Mouse (Mus musculus) intestine, embryonic 15.5 days (tissue): Measurements from ENCODE around the gene Pole2. TPM values are rescaled to one million over a fixed set of nuclear protein-coding genes. Genes with fewer than 3 reads are reported as not detected.

Experiments used
- ATAC-seq: fragments of 200-750 bp; cut with Nextera tagmentation; 2 replicates; pipeline ENCODE4 v1.8.0; 2017; ENCODE audit warnings: moderate TSS enrichment, moderate library complexity
- H3K27ac ChIP-seq: fragments of 300-500 bp; sonication (generic); 2 replicates; pipeline ENCODE4 v1.5.1; 2015; ENCODE audit warnings: mild to moderate bottlenecking, inconsistent platforms
- H3K27me3 ChIP-seq: fragments of 300-500 bp; sonication (generic); replicated peaks from 2 replicates; pipeline ENCODE4 v1.6.1; 2015; ENCODE audit warnings: inconsistent platforms
- H3K36me3 ChIP-seq: fragments of 300-500 bp; sonication (generic); 2 replicates; pipeline ENCODE4 v1.6.1; 2015; ENCODE audit warnings: inconsistent platforms
- H3K4me1 ChIP-seq: fragments of 300-500 bp; sonication (generic); replicated peaks from 2 replicates; pipeline ENCODE4 v1.6.1; 2015; ENCODE audit warnings: inconsistent platforms
- H3K4me2 ChIP-seq: fragments of 300-500 bp; sonication (generic); replicated peaks from 2 replicates; pipeline ENCODE4 v1.6.1; 2015; ENCODE audit warnings: mild to moderate bottlenecking, inconsistent platforms
- H3K4me3 ChIP-seq: fragments of 300-500 bp; sonication (generic); replicated peaks from 2 replicates; pipeline ENCODE4 v1.5.1; 2015; ENCODE audit warnings: inconsistent platforms
- H3K9ac ChIP-seq: fragments of 300-500 bp; sonication (generic); 2 replicates; pipeline ENCODE4 v1.6.1; 2015; ENCODE audit warnings: inconsistent platforms
- H3K9me3 ChIP-seq: fragments of 300-500 bp; sonication (generic); 2 replicates; pipeline ENCODE4 v1.6.1; 2016; ENCODE audit warnings: inconsistent platforms
- WGBS: fragments of 180-500 bp; shearing (Covaris S2); methylation state at CpG from one replicate; pipeline ENCODE4 v1.1.7; 2015; 5-methylcytosine and 5-hydroxymethylcytosine counted together
- polyA plus RNA-seq: library from polyadenylated mRNA; unstranded; fragments of >200 nt; fragmentation: Nextera tagmentation; extraction: Ambion mirVana; gene quantifications from 2 replicates; pipeline ENCODE4 v1.2.1, GENCODE M21; 2015

Pole2 gene
- polyA plus RNA-seq, 1 experiment from 2014 or later, result 25.9 TPM

- Histone ChIP-seq H3K9ac (peak overlapping the region; percentile 92), H3K27ac (no peak overlapping the region), H3K27me3 (no peaks in the 10 kb centered on the region), H3K9me3 (no peaks in the 10 kb centered on the region), H3K4me1 (peaks cover 10% of the 10 kb centered on the region; the same call in 1 of the 2 replicates), H3K4me3 (peak overlapping the region; percentile 82), H3K36me3 (0 out of 2 replicates have a peak, but pooled peaks cover 4% of the 10 kb centered on the region), H3K4me2 (peak overlapping the region; percentile 90)
- 70% methylated on average over 7 of the region's 7 CpGs for WGBS
- no peak for ATAC-seq
These were observed 42.6 kb downstream of the Pole2 start for GRCm38 (mm10) chr12:69185371-69185770.

- no peaks in the 10 kb centered on the region for H3K9me3 ChIP-seq
- no peaks in the 10 kb centered on the region for H3K36me3 ChIP-seq
- peak overlapping the region; percentile 92 for H3K9ac ChIP-seq
- no peaks in the 10 kb centered on the region for H3K27me3 ChIP-seq
- H3K4me2 ChIP-seq, result peak overlapping the region; percentile 90
- WGBS, result 2% methylated on average over 86 of the region's 86 CpGs
- peak overlapping the region; percentile 82 for H3K4me3 ChIP-seq
- ATAC-seq, result peak; percentile 71
- peak overlapping the region; percentile 88 for H3K27ac ChIP-seq
- peaks cover 10% of the 10 kb centered on the region; the same call in 1 of the 2 replicates for H3K4me1 ChIP-seq
These were observed 43.4 kb downstream of the Pole2 start for GRCm38 (mm10) chr12:69184342-69185295.

DNA sequence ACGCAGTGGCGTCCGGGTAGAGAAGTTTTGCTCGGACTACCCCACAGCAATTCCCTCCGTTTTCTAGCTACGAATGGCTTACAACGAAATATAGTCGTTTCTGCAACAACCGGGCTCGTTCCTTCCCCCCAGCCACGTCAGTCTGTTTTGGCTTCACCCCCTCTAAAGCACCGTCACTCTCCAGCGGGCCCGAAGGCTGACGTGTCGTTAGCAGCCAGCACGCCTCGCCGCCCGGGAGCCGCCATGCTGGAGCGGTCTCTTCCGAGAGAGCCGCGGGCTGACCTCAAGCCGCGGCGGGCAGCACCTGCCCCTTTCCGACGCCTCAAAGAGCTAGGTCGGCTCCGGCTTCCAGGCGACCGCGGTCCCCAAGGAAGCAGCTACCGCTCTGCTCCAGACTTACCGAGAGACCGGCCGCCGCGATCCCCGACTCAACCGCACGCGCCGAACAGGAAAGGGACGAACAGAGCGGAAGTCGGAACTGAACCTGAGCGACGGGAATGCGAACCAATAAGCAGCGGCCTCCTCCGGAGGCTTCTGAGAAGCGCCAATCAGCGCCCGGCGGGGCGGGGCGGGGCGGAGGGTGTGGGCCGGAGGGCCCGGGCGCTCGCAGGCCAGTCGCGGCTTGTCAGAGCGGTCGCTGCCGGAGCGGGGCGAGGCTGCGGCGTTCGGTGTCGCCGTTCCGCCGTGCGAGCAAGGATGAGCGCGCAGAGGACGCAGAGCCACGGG lies 44.2 kb downstream of the Pole2 start, which contains the start of the genes Rpl36al and Mgat2:
Gene Rpl36al, minus strand, starts transcription at position 501 of the 726 bp plus-strand sequence.
Gene Mgat2, plus strand, starts transcription at position 575 of the 726 bp plus-strand sequence.
- peak within 1 kb of the TSS; percentile 90 for H3K4me2 ChIP-seq
- ATAC-seq, result peak; percentile 99
- no peaks in the 10 kb centered on the region for H3K36me3 ChIP-seq
- H3K27ac ChIP-seq, result peak within 1 kb of the TSS; percentile 88
- no peaks in the 10 kb centered on the region for H3K27me3 ChIP-seq
- WGBS, result under 1% methylated on average over 84 of the region's 84 CpGs
- H3K4me1 ChIP-seq, result peaks cover 10% of the 10 kb centered on the region; the same call in 1 of the 2 replicates
- peak within 1 kb of the TSS; percentile 92 for H3K9ac ChIP-seq
- H3K4me3 ChIP-seq, result peak within 1 kb of the TSS; percentile 82
- H3K9me3 ChIP-seq, result no peaks in the 10 kb centered on the region

GRCm38 (mm10) chr12:69181800-69182199 lies 46.2 kb downstream of the Pole2 start:
- Histone ChIP-seq H3K27me3 (no peaks in the 10 kb centered on the region), H3K9me3 (no peaks in the 10 kb centered on the region), H3K36me3 (no peaks in the 10 kb centered on the region), H3K27ac (no peak overlapping the region), H3K9ac (no peak overlapping the region), H3K4me3 (no peak overlapping the region), H3K4me2 (no peak overlapping the region), H3K4me1 (peaks cover 3% of the 10 kb centered on the region; the same call in 1 of the 2 replicates)
- 92% methylated on average over 4 of the region's 4 CpGs for WGBS
- no peak for ATAC-seq

- H3K4me2 ChIP-seq, result no peak overlapping the region
- H3K27ac ChIP-seq, result no peak overlapping the region
- H3K4me3 ChIP-seq, result no peak overlapping the region
- H3K9ac ChIP-seq, result no peak overlapping the region
- H3K27me3 ChIP-seq, result no peaks in the 10 kb centered on the region
- ATAC-seq, result no peak
- no peaks in the 10 kb centered on the region for H3K4me1 ChIP-seq
- H3K9me3 ChIP-seq, result no peaks in the 10 kb centered on the region
- H3K36me3 ChIP-seq, result no peaks in the 10 kb centered on the region
- 74% methylated on average over 12 of the region's 12 CpGs for WGBS
These were observed 48.6 kb downstream of the Pole2 start for GRCm38 (mm10) chr12:69179371-69179770.

DNA sequence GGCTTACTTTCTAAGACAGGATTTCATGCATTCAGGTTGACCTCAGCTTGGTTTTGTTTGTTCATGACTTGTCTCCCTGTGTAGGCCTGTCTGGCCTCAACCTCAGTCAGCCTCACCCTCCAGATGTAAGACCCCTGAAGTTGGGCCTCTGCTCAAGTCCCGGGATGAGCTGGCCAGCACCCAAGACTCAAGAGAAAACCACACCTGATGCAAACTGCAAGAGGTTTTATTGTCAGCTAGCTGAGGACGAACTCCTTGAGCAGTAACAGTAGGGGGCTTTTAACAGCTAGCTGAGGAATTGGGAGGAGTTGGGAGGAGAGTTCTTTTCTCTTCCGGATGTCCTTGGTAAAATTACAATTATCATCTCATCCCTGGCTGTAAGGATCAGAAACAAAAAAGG lies 50.5 kb downstream of the Pole2 start:
- Histone ChIP-seq H3K4me2 (no peak overlapping the region), H3K27ac (no peak overlapping the region), H3K9ac (no peak overlapping the region), H3K27me3 (no peaks in the 10 kb centered on the region), H3K4me3 (no peak overlapping the region), H3K9me3 (no peaks in the 10 kb centered on the region), H3K36me3 (0 out of 2 replicates have a peak, but pooled peaks cover 3% of the 10 kb centered on the region), H3K4me1 (no peaks in the 10 kb centered on the region)
- 79% methylated on average over 3 of the region's 3 CpGs for WGBS
- no peak for ATAC-seq

DNA sequence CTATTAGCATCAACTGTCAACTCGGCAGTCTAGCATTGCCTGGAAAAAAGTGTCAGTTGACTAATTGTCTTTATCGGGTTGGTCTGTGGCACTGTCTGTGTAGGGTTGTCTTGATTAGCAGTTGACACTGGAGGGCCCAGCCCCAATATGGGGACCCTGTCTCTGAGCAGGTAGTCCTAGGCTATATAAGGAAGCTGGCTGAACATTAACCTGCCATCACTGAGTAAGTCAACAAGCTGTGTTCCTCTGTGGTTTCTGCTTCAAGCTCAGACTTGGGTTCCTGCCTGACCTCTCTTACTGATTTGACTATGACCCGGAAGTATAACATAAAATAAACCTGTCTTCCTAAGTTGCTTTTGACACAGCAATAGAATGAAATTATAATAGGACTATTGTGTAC lies 52.0 kb downstream of the Pole2 start:
- 69% methylated on average over 3 of the region's 3 CpGs for WGBS
- Histone ChIP-seq H3K4me3 (no peak overlapping the region), H3K4me2 (no peak overlapping the region), H3K36me3 (0 out of 2 replicates have a peak, but pooled peaks cover 3% of the 10 kb centered on the region), H3K9ac (no peak overlapping the region), H3K27me3 (no peaks in the 10 kb centered on the region), H3K4me1 (no peaks in the 10 kb centered on the region), H3K9me3 (no peaks in the 10 kb centered on the region), H3K27ac (no peak overlapping the region)
- ATAC-seq, result peak; percentile 74

DNA sequence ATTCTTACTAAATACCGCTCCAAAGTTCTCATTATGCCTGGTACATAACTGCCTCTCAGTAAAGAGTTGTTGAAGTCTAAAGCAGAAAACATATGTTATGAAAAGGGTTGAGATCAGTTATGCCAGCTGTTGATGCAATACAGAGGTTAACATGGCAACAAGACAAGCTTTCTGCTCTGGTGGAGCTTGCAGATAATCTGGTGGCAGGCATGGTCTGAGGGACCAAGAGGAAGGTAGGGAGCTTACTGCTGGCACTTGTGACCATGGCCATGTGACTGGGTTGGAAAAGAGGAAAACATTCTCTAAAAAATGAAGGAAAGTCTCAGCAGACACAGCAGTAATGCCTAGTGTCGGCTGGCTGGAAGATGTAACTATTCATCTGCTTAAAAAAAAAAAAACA lies 56.7 kb downstream of the Pole2 start:
- 0 out of 2 replicates have a peak, but pooled peaks cover 3% of the 10 kb centered on the region for H3K36me3 ChIP-seq
- H3K9ac ChIP-seq, result no peak overlapping the region
- H3K4me2 ChIP-seq, result no peak overlapping the region
- 92% methylated on average over 2 of the region's 2 CpGs for WGBS
- H3K27me3 ChIP-seq, result no peaks in the 10 kb centered on the region
- no peak overlapping the region for H3K27ac ChIP-seq
- H3K9me3 ChIP-seq, result no peaks in the 10 kb centered on the region
- ATAC-seq, result no peak
- H3K4me1 ChIP-seq, result 0 out of 2 replicates have a peak, but pooled peaks cover 6% of the 10 kb centered on the region
- H3K4me3 ChIP-seq, result no peak overlapping the region

DNA sequence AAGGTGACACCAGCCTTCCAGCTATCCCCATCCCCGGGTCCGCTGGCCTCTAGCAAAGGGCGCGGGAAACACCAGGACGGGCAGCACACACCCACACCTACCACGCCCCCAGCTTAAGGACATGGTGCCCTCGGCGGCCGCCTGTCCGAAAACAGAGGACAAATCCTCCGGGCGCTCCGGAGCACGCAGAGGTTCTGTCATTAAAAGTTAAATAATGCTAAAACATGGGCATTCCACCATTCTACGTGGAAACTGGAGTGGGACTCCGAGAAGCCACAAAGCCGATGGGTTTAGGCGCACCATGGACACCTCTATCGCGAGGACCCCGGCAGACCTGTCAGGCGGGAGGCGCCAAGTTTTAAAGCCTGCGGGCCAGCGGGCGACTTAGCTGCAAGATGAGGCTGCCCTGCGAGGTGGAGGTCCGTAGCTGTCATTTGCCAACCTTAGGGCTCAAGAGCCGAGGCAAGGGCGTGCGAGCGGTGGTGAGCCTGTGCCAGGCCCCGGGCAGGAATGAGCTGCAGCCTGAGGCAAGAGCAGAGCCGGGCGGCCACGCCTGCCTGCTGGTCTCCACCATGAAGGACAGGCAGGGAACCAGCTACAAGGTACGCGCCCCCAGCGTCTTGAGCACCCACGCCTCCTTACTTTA lies 59.4 kb downstream of the Pole2 start, which contains the start of gene Lrr1:
Gene Lrr1, plus strand, starts transcription at position 354 of the 646 bp plus-strand sequence.
- under 1% methylated on average over 40 of the region's 40 CpGs for WGBS

GRCm38 (mm10) chr12:69167656-69168460 lies 60.1 kb downstream of the Pole2 start:
- peak; percentile 40 for ATAC-seq
- Histone ChIP-seq H3K36me3 (no peaks in the 10 kb centered on the region), H3K4me2 (peak overlapping the region; percentile 77), H3K27me3 (no peaks in the 10 kb centered on the region), H3K27ac (0 out of 2 replicates have a peak overlapping the region, but pooled peaks have one; percentile 61), H3K4me3 (peak overlapping the region; percentile 76), H3K4me1 (peaks cover 6% of the 10 kb centered on the region; the same call in 1 of the 2 replicates), H3K9me3 (no peaks in the 10 kb centered on the region), H3K9ac (peak overlapping the region; percentile 60)
- WGBS, result 6% methylated on average over 18 of the region's 18 CpGs

More for the DNA sequence above, 59.4 kb downstream of the Pole2 start, which contains the start of gene Lrr1:
- no peaks in the 10 kb centered on the region for H3K27me3 ChIP-seq
- peak within 1 kb of the TSS; percentile 60 for H3K9ac ChIP-seq
- H3K4me1 ChIP-seq, result peaks cover 6% of the 10 kb centered on the region; the same call in 1 of the 2 replicates
- peak within 1 kb of the TSS; percentile 61; the same call in 1 of the 2 replicates for H3K27ac ChIP-seq
- H3K36me3 ChIP-seq, result 0 out of 2 replicates have a peak, but pooled peaks cover 3% of the 10 kb centered on the region
- peak within 1 kb of the TSS; percentile 77 for H3K4me2 ChIP-seq
- H3K4me3 ChIP-seq, result peak within 1 kb of the TSS; percentile 76
- no peaks in the 10 kb centered on the region for H3K9me3 ChIP-seq
- peak; percentile 94 for ATAC-seq
